Mouse (Mus musculus): ENCODE measurements around the gene Slc13a4. TPM values are rescaled to one million over a fixed set of nuclear protein-coding genes. Genes with fewer than 3 reads are reported as not detected.

The Slc13a4 gene
- polyA plus RNA-seq, 1 experiment from 2014 or later: 0.15 TPM

DNA sequence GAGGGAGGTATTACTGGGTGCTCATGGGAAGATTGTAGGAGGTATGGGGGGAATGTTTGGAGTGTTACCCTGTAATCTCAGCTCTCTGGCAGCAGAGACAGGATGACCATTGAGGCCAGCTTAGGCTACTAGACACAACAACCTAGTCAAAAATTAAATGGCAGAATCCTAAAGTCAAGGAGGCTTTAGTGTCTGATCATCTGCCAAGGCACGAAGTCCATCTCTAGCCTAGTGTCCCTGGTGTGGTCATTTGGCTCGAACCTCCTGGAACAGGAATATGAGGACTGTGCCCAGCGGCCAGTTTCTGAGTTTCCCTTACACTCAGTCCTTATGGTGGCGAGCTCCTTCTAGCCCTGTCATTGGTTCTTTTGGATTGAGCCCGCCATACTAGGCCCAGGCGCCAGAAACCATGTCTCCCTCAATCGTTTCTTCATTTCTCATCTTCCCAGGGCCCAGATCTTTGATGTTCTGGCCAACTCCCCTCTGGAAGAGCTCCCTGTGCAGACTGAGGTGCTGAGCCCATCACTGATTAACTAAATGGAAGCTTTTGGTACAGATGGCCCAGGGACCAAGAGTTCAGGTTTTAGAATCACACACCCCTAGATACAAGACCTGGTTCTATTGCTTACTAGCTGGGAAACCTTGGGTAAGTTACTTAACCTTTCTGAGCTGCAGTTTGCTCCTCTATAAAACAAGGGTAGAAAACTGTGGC, 10.3 kb downstream of the Slc13a4 start:
- WGBS: 85% methylated on average over 7 of the region's 7 CpGs
- DNase-seq (ENCODE audit: low spot score): no peak
- ATAC-seq (replicated peaks; ENCODE audit: low FRiP score): no peak

DNA sequence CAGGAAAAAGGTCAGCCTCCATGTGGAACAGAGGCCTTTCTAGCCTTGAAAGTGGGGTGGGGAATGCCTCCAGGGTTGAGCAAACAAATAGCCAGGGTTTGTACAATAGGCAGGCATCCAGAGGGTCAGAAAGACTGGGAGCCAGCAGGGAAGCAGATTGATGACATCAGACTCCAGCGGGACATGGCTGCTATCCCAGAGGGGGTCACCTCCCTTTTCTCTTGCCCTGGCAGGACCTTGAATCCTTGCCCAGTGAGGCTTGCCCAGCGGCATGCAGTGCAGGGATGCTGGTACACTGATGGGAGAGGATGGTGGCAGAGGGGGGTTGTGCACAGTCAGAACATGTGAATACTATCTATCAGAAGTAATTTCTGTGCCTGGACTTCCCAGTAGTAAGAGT, 10.9 kb downstream of the Slc13a4 start:
- no peaks in the 10 kb centered on the region for H3K4me1 ChIP-seq (replicated peaks; ENCODE audit: control insufficient read depth, insufficient read depth, low read length)
- H3K4me3 ChIP-seq (ENCODE audit: low read depth, low read length): no peak overlapping the region
- no peaks in the 10 kb centered on the region for H3K36me3 ChIP-seq (ENCODE audit: control insufficient read depth, insufficient read depth, low read length)
- ATAC-seq (replicated peaks; ENCODE audit: low FRiP score) (no peak), DNase-seq (ENCODE audit: low spot score) (no peak)
- H3K4me2 ChIP-seq (ENCODE audit: low read depth, low read length, severe bottlenecking): no peak overlapping the region
- WGBS: 57% methylated on average over 2 of the region's 2 CpGs
- H3K27ac ChIP-seq (ENCODE audit: low read depth, low read length): no peak overlapping the region
- H3K9ac ChIP-seq (ENCODE audit: low read length): no peak overlapping the region
- no peaks in the 10 kb centered on the region for H3K9me3 ChIP-seq (ENCODE audit: control insufficient read depth, low read length)
- no peaks in the 10 kb centered on the region for H3K27me3 ChIP-seq (ENCODE audit: control insufficient read depth, insufficient read depth, low read length)

More for the DNA sequence above, 10.3 kb downstream of the Slc13a4 start:
- no peak overlapping the region for H3K4me3 ChIP-seq (ENCODE audit: low read depth, low read length)
- no peaks in the 10 kb centered on the region for H3K27me3 ChIP-seq (ENCODE audit: control insufficient read depth, insufficient read depth, low read length)
- no peak overlapping the region for H3K4me2 ChIP-seq (ENCODE audit: low read depth, low read length, severe bottlenecking)
- no peaks in the 10 kb centered on the region for H3K36me3 ChIP-seq (ENCODE audit: control insufficient read depth, insufficient read depth, low read length)
- H3K9me3 ChIP-seq (ENCODE audit: control insufficient read depth, low read length): no peaks in the 10 kb centered on the region
- no peak overlapping the region for H3K27ac ChIP-seq (ENCODE audit: low read depth, low read length)
- no peak overlapping the region for H3K9ac ChIP-seq (ENCODE audit: low read length)
- no peaks in the 10 kb centered on the region for H3K4me1 ChIP-seq (replicated peaks; ENCODE audit: control insufficient read depth, insufficient read depth, low read length)

DNA sequence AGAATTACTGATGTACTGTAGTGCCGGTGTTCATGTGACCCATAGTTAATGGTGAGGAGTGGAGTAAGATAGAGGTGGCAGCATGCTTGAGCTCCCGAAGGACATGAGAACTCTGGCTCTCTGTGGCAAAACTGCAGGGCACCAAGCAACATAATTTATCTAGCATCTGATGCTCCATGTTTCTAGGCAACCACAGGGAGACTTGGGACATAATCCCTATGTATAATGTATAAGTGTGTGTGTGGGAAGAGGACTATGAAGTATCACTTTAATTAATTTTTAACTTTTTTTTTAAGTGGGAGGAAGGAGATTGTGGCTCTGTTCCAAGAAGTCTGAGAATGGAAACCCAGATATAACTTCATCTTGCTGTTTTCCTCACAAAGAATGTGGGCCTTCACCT, 13.0 kb downstream of the Slc13a4 start:
- H3K27ac ChIP-seq (ENCODE audit: low read depth, low read length): no peak overlapping the region
- no peak for DNase-seq (ENCODE audit: low spot score)
- no peak overlapping the region for H3K9ac ChIP-seq (ENCODE audit: low read length)
- WGBS: 94% methylated on average over 2 of the region's 2 CpGs
- H3K4me3 ChIP-seq (ENCODE audit: low read depth, low read length): no peak overlapping the region
- no peak for ATAC-seq (replicated peaks; ENCODE audit: low FRiP score)
- no peaks in the 10 kb centered on the region for H3K27me3 ChIP-seq (ENCODE audit: control insufficient read depth, insufficient read depth, low read length)
- H3K4me2 ChIP-seq (ENCODE audit: low read depth, low read length, severe bottlenecking): no peak overlapping the region
- no peaks in the 10 kb centered on the region for H3K9me3 ChIP-seq (ENCODE audit: control insufficient read depth, low read length)
- H3K36me3 ChIP-seq (ENCODE audit: control insufficient read depth, insufficient read depth, low read length): no peaks in the 10 kb centered on the region
- H3K4me1 ChIP-seq (replicated peaks; ENCODE audit: control insufficient read depth, insufficient read depth, low read length): no peaks in the 10 kb centered on the region

DNA sequence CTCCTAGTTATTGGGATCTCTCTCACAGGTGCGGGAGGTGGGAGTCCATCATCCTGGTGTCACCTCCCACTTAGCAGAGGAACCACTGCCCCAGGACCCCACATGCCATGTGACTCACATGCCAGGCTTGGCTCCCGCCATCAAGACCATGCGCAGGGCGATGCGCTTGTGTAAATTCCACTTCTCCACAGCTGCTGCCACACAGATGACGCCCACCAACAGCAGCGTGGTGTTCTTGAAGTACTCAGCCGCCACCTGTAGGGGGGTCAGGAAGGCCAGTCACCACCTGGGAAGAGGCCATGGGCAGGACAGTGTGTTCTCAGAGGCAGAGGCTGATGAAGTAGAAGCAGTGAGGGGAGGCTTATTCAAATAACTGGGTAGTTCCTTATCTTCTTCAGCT, 18.3 kb downstream of the Slc13a4 start:
- Histone ChIP-seq H3K9me3 (ENCODE audit: control insufficient read depth, low read length) (no peaks in the 10 kb centered on the region), H3K27me3 (ENCODE audit: control insufficient read depth, insufficient read depth, low read length) (no peaks in the 10 kb centered on the region), H3K4me2 (ENCODE audit: low read depth, low read length, severe bottlenecking) (no peak overlapping the region), H3K27ac (ENCODE audit: low read depth, low read length) (no peak overlapping the region), H3K9ac (ENCODE audit: low read length) (no peak overlapping the region), H3K4me3 (ENCODE audit: low read depth, low read length) (no peak overlapping the region), H3K4me1 (replicated peaks; ENCODE audit: control insufficient read depth, insufficient read depth, low read length) (no peaks in the 10 kb centered on the region; the same call in 1 of the 2 replicates), H3K36me3 (ENCODE audit: control insufficient read depth, insufficient read depth, low read length) (no peaks in the 10 kb centered on the region)
- DNase-seq (ENCODE audit: low spot score): no peak
- ATAC-seq (replicated peaks; ENCODE audit: low FRiP score): no peak
- 92% methylated on average over 8 of the region's 8 CpGs for WGBS

DNA sequence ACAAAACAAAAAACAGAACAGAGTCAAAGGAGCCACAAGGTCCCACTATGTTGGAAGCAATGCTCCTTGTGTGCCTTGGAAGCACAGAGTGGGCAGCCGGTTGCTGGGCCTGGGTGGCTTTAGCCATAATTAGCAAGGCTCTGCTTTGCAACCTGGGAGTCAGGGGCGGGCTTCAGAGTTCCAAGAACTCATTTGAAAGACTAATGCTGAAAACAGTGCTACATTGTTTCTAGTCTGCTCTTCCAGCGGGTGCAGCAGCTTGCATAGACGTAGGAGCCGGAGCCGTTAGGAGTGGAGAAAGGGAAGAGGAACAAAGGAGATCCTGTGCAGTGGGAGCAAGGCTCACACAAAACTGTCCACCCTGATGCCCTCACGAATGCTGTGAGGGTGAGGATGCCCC, 19.0 kb downstream of the Slc13a4 start:
- 10% methylated on average over 7 of the region's 7 CpGs for WGBS
- no peak; the same call in 1 of the 2 replicates for ATAC-seq (replicated peaks; ENCODE audit: low FRiP score)
- no peak for DNase-seq (ENCODE audit: low spot score)

DNA sequence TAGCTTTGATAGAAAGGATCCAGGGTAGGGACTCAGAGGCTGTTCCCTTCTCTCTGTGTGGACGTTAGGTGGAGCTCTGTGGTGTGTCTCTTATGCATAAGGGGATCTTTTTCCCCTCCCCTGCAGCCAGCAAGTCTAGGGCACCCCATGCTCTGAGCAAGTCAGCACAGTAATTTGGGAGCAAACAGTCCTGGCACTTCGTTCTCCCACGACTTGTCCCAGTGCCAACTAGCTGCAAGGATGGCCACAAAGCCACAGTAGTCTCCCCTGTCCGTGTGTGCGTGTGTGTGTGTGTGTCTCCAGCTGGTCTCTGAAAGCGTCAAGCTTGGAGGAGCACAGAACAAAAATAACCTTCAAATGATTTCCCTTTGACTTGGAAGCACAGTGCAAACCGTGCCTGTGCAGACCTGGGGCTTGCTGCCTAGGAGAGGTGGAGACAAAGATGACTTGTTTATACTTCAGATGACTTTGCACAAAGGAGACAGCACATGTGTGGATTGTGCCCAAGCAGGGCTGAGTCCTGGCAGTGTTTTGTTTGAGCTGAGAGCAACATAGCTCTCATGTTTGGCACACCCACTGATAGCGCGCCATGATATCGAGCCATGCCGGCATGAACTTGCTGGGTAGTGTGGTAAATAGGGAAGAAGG, 19.7 kb downstream of the Slc13a4 start:
- H3K36me3 ChIP-seq (ENCODE audit: control insufficient read depth, insufficient read depth, low read length): no peaks in the 10 kb centered on the region
- WGBS: 84% methylated on average over 11 of the region's 11 CpGs
- no peaks in the 10 kb centered on the region; the same call in 1 of the 2 replicates for H3K4me1 ChIP-seq (replicated peaks; ENCODE audit: control insufficient read depth, insufficient read depth, low read length)
- no peaks in the 10 kb centered on the region for H3K27me3 ChIP-seq (ENCODE audit: control insufficient read depth, insufficient read depth, low read length)
- no peak overlapping the region for H3K27ac ChIP-seq (ENCODE audit: low read depth, low read length)
- H3K9ac ChIP-seq (ENCODE audit: low read length): no peak overlapping the region
- ATAC-seq (replicated peaks; ENCODE audit: low FRiP score) (no peak), DNase-seq (ENCODE audit: low spot score) (no peak)
- H3K4me3 ChIP-seq (ENCODE audit: low read depth, low read length): no peak overlapping the region
- no peaks in the 10 kb centered on the region for H3K9me3 ChIP-seq (ENCODE audit: control insufficient read depth, low read length)
- H3K4me2 ChIP-seq (ENCODE audit: low read depth, low read length, severe bottlenecking): no peak overlapping the region

More for the DNA sequence above, 19.0 kb downstream of the Slc13a4 start:
- Histone ChIP-seq H3K4me3 (ENCODE audit: low read depth, low read length) (no peak overlapping the region), H3K36me3 (ENCODE audit: control insufficient read depth, insufficient read depth, low read length) (no peaks in the 10 kb centered on the region), H3K27ac (ENCODE audit: low read depth, low read length) (no peak overlapping the region), H3K4me1 (replicated peaks; ENCODE audit: control insufficient read depth, insufficient read depth, low read length) (no peaks in the 10 kb centered on the region; the same call in 1 of the 2 replicates), H3K4me2 (ENCODE audit: low read depth, low read length, severe bottlenecking) (0 out of 2 replicates have a peak overlapping the region, but pooled peaks have one; percentile 5), H3K9me3 (ENCODE audit: control insufficient read depth, low read length) (no peaks in the 10 kb centered on the region), H3K27me3 (ENCODE audit: control insufficient read depth, insufficient read depth, low read length) (no peaks in the 10 kb centered on the region), H3K9ac (ENCODE audit: low read length) (no peak overlapping the region)

DNA sequence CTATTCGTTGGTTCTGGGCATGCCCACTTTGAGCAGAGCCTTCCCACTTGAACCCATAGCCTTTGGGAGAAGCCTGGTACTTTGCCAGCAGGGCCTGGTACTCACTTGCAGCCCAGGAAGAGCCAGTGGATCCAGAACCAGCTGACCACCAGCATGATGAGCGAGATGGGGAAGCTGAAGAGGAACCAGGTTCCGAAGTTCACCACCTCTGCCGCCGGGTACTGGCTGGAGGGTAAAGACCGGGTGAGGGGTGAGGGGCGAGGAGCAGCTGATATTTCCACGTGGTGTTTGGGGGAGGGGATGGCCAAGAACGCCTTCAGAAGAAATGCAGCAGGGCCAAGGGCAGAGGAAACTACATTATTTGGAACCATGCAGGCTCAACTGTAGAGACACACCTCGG, 28.6 kb downstream of the Slc13a4 start:
- no peak overlapping the region for H3K9ac ChIP-seq (ENCODE audit: low read length)
- 87% methylated on average over 10 of the region's 10 CpGs for WGBS
- no peak for ATAC-seq (replicated peaks; ENCODE audit: low FRiP score)

DNA sequence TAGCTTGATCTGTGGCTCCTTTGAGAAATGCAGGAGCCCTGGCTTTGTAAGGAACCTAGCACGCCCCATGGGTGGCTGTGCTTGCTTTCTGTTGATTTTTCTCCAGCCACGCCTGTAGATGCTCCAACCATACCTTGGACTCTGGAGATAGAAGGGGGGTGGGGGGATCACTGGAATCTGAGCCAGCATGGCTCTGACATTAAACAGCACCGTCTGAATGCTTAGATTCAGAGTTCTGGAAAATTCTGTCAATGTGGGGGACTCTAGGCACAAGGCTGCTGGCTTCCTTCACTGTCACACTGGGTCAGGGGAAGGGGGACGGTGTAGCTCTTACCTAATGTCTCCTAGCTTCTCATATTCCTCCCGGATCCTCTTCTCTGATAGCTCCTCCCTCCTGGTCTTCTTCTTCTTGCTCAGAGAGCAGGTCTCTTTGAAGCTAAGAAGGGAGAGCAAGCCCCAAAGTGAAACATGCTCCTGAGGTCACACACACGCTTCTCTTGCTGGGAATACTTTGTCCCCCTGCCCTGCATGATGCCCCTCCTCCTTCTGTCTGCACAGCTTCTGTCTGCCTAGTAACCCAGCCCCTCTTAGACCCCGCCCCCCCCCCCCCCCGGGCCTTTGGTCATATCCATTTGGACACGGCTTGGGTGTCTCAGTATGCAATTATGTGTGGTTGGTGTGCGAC, 29.9 kb downstream of the Slc13a4 start:
- Histone ChIP-seq H3K4me2 (ENCODE audit: low read depth, low read length, severe bottlenecking) (no peak overlapping the region), H3K36me3 (ENCODE audit: control insufficient read depth, insufficient read depth, low read length) (no peaks in the 10 kb centered on the region), H3K9me3 (ENCODE audit: control insufficient read depth, low read length) (no peaks in the 10 kb centered on the region), H3K4me1 (replicated peaks; ENCODE audit: control insufficient read depth, insufficient read depth, low read length) (no peaks in the 10 kb centered on the region), H3K4me3 (ENCODE audit: low read depth, low read length) (no peak overlapping the region), H3K9ac (ENCODE audit: low read length) (no peak overlapping the region), H3K27ac (ENCODE audit: low read depth, low read length) (no peak overlapping the region), H3K27me3 (ENCODE audit: control insufficient read depth, insufficient read depth, low read length) (no peaks in the 10 kb centered on the region)
- 70% methylated on average over 10 of the region's 10 CpGs for WGBS
- no peak for ATAC-seq (replicated peaks; ENCODE audit: low FRiP score)
- no peak for DNase-seq (ENCODE audit: low spot score)

More for the DNA sequence above, 28.6 kb downstream of the Slc13a4 start:
- H3K36me3 ChIP-seq (ENCODE audit: control insufficient read depth, insufficient read depth, low read length): no peaks in the 10 kb centered on the region
- H3K4me3 ChIP-seq (ENCODE audit: low read depth, low read length): no peak overlapping the region
- no peak overlapping the region for H3K4me2 ChIP-seq (ENCODE audit: low read depth, low read length, severe bottlenecking)
- H3K27ac ChIP-seq (ENCODE audit: low read depth, low read length): no peak overlapping the region
- H3K27me3 ChIP-seq (ENCODE audit: control insufficient read depth, insufficient read depth, low read length): no peaks in the 10 kb centered on the region
- no peaks in the 10 kb centered on the region for H3K9me3 ChIP-seq (ENCODE audit: control insufficient read depth, low read length)
- no peak for DNase-seq (ENCODE audit: low spot score)
- no peaks in the 10 kb centered on the region for H3K4me1 ChIP-seq (replicated peaks; ENCODE audit: control insufficient read depth, insufficient read depth, low read length)

All from forebrain, embryonic 11.5 days (tissue).